Mouse (Mus musculus) heart, adult 9 months (tissue): ENCODE measurements at regions not wholly inside any gene's neighbourhood (a gene's known extent, or its start where the extent isn't known, plus 50 kb on each side); places are given as distances from the start of the nearest gene placed in this dataset.
A peak's percentile ranks its signal among the peaks of the same experiment; 100 is the strongest.

Experiments used
- DNase-seq, 2 experiments: peaks; one replicate each; pipeline ENCODE4 v3.0.0; 2022; ENCODE audit warnings: low spot score in 2 of 2

DNA sequence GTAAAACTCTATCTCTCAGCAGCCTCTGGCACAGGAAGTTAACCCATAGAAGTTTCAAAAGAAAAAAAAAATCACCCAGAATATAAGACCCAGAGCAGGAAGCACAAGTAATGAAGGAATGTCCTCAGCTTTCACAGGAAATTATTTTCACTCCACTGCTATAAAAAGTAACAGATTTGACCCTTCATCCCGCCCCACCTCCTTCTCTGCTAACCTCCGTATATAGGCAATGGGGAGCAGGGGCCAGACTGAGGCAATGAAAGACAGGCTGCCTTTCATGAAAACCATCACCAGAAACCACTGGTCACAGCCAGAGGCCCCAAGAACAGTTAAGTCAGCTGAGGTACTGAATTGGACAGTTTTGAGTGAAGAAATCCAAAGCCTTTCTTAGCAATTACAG, 654.9 kb downstream of the Gsdmc2 start:
- no peak for DNase-seq

DNA sequence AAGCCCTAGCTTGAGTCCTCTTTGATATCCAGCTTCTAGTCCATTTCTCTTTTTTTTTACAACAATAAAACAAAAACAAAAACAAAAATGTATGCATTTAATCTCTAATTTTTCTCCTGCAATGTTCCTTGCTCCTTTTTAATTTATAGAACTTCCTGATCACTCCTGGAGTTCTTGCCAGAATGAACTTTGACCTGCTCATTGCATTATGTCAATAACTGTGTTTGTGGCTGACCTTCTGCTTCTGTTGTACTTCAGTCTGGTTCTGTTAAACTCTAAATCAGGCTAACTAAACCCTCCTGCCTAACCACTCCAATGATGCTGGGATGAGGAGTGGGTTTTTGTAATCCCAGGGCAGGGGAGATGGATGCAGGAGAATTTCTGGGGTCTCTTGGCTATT, 674.0 kb downstream of the Gsdmc2 start:
- no peak for DNase-seq

DNA sequence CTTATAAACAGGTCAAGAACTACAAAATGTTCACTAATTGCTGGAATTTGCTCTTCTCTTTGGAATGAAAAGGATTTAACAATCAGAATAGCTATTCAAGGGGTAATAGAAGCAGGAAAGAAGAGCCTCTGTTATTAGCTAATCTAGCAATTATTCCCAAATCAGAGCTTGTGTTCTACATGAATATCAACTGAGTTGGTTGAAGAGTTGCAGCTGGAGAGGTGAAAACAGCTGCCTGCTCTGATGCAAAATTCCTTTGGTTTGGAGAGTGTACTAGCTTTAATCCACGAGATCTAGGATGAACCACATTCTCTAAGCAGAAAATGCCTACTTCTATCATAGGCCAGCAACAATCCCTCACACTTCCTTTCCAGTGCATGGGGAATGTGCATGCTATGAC, 674.8 kb downstream of the Gsdmc2 start:
- no peak for DNase-seq

DNA sequence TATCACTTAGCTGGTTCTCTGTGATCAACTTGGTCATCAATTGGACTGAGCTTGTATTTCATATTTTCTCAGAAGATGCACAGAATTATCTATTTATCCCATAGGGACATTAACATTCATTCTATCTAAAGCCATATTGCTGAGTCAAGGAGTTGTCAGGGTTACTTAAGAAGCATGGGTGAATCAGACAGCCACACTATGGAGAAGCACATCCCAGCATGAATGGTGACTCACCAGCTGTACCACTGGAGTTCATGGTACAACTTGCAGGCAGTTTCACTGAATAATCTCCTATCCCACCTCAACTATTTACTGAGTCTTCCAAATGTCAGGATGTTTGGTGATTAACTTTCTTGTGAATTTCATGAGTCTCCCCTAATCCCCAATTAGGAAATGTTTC, 678.6 kb downstream of the Gsdmc2 start:
- no peak for DNase-seq

DNA sequence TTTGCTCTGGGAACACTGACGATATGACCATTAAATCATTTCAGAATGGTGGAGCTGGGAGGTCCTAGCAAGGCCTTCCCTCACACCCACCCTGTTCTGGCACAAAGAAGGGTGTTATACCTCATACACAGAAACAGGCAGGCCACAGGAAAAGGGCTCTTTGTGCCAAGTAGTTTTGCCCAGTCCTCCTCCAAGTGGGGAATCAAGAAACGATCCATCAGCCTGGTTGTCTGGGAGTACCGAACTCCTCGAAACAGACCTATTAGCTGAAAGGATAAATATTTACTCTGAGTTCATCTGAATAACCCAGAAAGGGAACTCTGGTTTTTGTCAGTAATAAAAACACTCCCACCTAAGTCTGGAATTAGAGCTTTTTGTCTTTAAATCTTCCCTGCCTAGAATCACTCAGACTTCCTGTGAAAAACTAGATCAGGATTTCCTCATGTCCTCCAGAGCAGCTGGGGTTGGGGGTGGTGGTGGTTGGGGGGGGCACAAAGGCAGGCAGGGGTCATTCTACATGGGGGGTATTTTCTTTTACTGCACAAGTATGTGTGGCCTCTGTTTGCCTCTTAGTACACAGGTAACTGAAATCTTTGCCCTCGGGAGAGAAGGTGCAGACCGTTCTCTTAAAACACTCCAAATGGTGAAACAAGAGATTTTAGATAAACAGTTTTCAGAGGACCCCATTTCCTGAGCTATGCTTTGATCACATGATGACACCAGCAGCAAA, 681.3 kb downstream of the Gsdmc2 start:
- no peak for DNase-seq

DNA sequence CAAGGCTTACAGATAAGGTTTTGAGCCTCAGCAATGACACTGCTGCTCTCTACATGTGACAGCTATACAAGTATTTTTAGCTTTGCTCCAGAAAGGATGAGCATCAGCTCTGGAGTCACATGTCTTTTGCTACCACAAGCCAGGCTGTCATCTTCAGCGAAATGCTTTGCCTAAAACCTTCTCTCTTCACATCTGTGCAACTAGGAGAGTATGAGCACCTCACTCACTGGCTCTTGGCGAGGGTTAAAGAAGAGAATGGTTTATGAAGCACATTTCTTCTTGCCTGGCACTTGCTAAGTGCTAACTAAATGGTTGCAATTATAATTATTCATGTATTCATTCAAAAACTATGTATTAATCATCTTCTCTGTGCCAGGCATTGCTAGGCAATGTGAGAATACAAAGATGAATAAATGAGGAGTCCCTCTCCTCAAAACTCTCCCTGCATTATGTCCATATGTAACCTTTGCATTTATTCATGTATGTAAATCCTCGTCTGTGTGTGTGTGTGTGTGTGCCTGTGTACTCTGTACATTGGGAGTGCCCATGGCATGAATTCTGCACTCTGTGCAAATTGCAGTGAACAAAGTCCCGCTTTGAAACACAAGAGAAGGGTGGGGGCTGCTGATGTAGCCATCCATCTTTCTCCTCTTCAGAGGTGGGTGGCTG, 682.0 kb downstream of the Gsdmc2 start:
- DNase-seq, result no peak

DNA sequence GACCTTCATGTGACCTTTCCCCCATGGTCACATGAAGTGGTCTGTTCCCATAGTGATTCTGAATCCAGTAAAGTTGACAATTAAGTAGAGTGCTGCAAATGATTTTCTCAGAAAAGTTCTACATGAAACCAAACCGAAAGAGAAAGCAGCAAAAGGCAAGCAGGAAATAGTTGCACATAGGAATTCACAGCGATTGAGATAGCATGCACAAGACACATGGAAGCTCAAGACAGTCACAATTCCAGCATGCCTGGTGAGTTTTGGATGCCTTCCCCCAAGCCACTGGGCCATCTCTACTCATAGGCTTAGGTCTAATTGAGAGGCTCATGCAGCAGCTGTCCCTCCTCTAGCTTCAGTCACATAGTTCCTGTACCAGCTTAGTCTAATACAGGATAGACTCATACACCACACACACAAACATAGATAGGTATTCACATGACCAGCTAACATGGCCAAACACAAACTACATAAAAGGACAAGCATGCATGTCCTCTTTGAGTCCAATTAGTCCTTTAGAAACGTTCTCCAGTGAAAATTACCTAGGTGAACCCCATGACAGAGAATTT, 721.8 kb downstream of the Gsdmc2 start:
- DNase-seq, result no peak

DNA sequence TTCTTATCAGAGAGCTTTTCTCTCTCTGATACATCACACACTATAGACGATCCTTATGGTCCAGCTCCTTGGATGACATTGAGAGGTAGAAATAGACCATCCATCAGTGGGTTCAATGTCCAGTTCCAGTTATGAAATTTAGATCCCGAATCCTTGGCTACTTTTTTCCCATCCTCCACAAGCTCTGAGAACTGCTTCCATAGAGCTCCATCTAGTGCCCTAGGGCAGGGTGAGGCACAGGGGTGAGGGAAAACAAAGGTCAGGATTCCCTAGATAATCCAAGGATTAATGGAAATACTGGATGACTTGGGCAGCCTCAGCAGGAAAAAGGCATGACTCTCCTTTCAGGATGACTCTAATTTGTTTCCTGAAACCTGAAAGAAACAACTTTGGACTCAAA, 732.1 kb downstream of the Gsdmc2 start:
- DNase-seq, result peak in 1 of 2 experiments; percentile 2

DNA sequence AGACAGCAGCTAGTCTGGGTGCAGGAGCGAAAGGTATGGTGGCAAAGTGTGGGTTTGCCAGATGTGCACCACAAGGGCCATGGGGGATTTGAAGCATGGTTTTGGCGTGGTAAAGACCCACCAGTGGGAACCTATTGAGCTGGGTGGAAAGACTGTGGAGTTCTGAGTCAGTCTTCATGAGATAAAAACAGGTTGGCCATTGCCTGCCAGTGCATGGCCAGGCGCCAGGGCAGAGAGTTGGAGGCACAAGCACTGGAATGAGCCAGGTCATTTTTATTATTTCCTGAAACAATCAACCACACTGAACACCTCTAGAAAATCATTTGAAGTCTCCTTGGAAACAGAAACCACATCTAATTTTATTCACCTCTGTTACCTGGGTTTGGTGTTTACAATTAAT, 744.9 kb downstream of the Gsdmc2 start:
- no peak for DNase-seq

DNA sequence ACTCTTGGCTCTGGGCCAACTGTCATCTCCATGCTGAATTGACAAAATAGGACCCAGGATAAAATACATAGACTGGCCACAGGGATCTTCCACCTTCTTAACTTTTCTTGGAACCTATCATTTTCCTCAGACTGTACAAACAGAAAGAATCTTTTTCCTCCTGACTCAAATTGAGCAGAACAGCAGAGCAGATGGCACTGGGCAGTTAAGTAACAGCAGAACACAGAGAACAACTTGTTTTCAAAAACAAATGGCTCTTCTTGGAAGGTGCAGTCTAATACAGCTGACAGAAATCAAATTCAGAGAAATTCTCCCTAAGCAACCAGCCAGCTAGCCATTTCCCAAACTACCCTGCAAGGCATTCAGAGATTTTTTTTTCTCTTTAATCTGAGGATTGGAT, 763.0 kb downstream of the Gsdmc2 start:
- peak in 1 of 2 experiments; percentile 7 for DNase-seq

DNA sequence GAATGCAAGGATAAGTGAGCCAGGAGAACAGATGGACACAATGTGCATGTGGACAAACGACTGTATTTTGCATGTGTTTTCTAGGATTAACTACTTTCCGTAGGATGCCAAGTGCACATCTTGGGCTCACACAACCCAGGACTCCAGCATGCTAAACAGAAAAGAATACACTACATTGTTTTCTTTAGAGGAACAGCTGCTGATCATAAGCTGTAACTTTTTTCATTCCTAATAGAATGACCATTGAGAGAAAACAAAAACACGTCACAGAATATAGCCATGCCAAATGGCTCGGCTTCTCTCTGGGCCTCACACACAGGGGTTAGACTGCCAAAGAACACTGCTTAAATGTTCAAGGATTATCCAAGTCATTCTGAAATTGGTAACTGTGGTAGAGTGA, 765.2 kb downstream of the Gsdmc2 start:
- DNase-seq, result peak; percentile 61 to 68

DNA sequence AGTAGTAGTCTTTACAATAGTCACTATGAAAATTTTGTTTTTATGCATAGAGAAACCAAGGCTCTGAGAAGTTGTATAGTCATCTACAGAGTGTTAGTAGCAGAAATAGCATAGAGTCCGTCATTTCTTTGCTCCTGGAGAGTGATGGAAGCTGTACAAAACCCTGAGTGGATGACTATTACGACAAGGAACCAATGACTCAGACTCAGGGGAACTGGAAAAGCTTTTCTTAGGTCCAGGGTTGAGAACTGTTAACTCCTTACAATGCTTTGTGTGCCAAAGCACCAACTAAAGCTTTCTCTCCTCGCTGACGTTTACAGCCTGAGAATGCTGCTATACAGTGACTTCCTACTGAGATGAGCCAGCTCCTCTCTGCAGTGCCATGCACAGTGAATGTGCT, 773.1 kb downstream of the Gsdmc2 start:
- DNase-seq, result no peak

DNA sequence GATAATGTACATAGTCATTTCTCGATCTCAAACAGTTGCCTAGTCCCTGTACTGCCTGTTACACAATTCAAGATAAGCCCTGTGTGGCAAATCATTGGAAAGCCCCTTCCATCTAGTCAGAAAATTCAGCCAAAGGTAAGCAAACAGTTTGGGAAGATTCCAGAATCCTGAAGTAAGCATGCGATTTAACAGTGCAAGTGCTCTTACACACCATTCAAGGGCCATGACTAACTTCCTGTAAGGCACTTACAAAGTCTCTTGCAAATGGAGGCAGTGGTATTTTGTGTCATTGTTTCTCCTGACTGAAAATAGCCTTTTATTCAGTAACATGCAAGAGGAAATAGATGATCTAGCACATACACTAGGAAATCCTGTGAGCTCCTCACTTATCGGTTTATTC, 777.9 kb downstream of the Gsdmc2 start:
- DNase-seq, result no peak

DNA sequence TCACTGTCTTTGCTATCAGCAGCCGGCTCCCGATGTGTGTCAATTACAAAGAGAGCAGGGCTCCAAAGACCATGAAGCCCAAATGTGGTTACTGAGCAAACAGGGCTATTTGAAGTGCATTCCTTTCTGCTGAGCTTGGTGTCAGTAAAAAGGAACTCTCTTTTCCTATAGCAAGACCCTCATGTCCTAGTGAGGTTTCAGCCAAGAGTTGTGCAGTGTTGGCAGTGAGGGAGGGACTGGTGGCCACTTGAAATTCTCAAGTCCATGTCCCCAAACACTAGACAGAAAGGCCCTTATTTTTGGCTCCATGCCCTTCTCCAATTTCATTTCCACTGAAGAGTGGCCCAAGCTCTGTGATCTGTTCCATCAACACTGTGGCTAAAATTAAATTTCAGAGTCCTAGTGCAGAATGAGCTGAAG, 778.9 kb downstream of the Gsdmc2 start:
- DNase-seq, result peak; percentile 20 to 35

DNA sequence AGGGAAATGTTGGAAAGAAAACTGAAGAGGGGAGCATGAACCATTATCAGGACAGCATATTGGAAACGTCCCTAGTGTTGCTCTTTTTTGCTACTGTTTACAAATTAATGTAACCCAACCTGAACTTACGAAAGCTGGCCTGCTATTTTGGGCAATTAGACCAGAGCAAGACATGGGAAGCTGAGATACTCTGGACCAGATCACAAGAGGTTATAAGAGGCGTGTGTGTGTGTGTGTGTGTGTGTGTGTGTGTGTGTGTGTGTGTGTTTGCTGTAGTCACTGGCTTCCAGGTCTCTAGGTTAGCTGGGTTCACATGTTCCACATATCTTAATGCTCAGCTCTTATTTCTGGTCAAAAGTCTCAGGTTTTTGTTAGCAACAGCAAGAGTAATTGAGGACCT, 783.1 kb downstream of the Gsdmc2 start:
- DNase-seq, result no peak

DNA sequence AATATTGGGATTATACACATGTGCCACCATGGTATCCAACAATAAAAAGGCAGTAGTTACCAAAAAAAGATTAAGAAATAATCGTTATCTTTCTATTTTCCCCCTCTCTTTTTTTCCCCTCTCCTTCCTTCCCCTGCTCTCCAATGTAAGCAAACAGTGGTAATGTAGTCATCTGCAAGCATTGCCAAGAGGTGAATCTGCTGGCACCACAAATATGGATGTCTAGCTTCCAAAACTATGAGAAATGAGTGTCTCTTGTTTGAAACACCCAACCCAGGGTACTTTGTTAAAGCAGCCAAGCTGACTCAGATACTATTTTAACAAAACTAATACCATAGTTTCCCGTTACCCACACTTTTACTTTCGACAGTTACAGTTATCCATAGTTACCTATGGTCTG, 784.2 kb downstream of the Gsdmc2 start:
- DNase-seq, result no peak

DNA sequence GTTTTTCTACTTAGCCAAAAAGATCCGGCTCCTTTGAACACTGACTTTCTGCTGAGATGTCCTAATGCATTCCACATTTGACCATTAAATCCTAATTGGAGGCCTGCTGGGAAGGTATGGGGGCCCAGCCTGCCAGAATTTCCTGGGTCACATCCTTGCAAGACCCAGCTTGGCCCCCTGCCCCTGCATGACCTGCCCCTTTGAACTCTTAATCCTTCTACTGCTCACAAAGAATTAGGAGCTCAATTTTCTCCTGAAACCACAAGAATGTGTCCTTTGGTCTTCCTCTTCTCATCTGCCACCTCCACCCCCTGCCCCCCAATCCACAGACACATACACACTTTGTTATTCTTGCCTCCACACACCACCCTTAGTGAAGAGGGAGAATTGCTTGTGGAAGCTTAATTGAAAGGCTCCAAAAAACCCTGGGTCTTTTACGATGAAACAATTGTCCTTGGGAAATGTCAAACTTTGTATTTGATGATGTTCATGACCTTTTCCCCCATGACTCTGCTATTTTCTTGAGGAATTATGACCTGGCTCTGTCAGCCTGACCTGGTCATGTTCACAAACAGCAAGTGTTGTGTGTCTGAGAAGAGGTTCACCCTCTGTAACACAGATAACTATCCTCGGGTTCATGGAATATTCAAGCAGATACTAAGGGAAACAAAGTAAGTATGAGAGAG, 792.3 kb downstream of the Gsdmc2 start:
- DNase-seq, result no peak

DNA sequence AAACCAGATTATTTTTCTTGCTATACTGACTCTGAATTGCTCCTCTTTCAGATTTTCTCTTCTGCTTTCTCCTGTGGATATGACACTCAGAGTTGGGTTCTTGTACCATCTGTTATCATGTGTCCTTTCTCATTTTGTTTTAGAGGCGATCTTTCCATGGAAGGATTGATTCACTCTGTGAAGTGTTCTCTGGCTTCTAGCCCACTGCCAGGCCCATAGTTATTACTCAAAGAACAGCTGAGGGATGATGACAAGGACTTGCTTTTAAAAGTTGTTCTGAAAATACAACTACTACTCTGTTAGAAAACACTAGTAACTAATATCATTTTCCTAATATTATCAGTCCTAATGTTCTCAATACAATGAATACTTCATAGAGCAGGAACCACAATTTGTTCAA, 794.9 kb downstream of the Gsdmc2 start:
- DNase-seq, result no peak

DNA sequence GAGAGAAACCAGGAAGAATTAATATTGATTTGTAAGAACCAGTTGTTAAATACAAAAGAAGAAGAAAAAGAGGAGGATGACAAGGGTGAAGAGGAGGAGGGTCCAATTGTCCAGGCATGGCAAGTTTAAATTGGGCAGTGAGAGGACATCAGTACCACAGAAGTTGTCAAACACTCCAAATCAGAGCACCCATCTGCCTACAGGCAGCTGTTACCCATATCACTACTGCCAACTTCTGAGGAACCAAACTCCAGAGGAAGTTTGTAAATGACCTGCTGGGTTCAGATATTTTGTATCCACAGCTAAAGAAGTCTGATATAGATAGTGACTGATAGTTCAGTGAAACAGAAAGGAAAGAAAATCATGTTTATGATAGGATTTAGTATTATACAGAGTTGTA, 802.6 kb downstream of the Gsdmc2 start:
- no peak for DNase-seq

DNA sequence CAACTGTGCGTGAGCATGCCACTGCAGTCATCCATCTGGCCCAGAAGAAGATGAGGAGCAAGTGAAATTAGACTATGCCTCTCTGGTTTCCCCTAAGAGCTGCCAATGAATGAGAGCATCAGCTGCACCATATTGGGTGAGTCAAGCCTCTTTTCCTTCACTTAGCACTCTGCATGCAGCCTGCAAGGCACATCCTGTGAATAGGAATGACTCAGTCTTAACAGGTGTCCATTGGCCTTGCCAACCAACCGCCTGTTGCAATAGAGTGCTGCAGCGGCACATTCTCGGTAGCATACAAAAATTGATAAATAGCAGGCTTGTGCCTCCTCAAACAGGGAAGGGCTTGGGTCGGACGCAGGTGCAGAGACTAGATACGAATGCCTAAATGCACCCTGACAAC, 808.7 kb downstream of the Gsdmc2 start:
- DNase-seq, result no peak

DNA sequence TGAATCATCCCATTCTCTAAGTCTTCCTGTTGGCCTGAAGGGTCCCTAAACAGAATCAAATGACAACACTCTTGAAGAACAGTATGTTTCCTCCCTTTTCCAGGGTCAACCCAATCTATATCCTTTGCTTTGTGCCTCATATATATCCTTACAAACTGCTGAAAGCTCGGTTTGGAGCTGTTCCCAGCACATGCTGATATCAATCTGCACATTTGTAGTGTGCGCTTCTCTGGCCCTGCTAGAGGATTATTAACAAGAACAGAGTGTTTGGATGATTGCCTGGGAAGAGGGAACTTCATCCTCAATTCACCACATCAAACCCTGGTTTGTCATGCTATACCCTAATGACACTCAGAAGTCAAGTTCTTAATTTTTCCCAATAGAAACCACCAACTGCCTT, 824.2 kb downstream of the Gsdmc2 start:
- no peak for DNase-seq

DNA sequence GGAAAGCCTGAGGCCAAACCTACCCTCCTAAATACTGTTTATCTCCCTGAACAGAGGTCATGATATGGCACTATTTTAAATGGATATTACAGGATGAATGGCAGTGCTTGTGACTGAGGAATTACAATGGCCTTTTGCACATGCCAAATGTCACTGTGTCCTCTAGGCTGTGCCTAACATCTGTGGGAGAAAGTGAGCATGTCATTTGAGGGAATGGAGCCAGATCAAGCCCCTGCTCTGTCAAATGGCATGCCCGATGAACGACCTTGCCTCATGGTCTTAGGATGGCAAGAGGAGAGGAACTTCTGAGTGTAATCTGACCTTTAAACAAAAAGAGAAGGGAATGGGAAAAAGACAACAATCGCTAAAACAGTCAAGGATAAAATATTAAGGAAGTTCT, 827.0 kb downstream of the Gsdmc2 start:
- DNase-seq, result no peak
